ENCODE assay signal across 20 mouse cellular contexts in the genomic region with DNA sequence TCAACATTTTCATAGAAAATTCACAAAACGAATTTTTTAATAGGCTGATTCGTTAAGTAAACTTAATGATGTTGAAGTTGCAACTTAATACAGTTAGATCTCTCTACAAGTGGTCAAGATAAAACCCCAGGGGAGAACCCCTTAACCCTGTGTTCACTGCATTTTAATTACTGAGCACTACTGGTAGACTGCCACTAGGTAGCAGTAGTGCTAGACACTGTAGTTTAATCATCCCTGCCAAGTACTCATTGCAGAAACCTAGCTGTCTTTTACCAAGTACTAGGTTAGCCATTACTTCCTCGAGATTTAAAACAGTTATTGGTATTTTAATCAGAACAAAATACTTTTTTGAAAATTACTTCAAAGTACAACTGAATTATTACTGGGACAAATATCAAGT.
DNase-seq lines count a peak whose midpoint lies in the region; ATAC-seq and TF ChIP-seq lines count a peak whose summit lies in the region.
"Had no signal": no experiment of that assay in that cellular context is flagged by ENCODE, and none has a peak within 500 bp of the region (broad histone marks: within the 10 kb centered on the region; RNA-seq: fewer than 3 reads in every experiment).

No protein-coding gene starts in this region.

- WGBS in kidney, adult 2 months: 36% methylated on average over 3 of the region's 3 CpGs
- 32% methylated on average over 3 of the region's 3 CpGs for WGBS in liver, postnatal 0 days (ENCODE audit: insufficient replicate concordance)

- no peak overlapping the region for H3K27ac ChIP-seq in kidney, adult 2 months (ENCODE audit: insufficient read depth, low read depth, low read length)
- H3K27ac ChIP-seq in liver, postnatal 0 days (ENCODE audit: low read depth): no peak overlapping the region
- H3K27ac ChIP-seq: embryonic facial prominence, embryonic 12.5 days; heart, embryonic 15.5 days; hindbrain, embryonic 10.5 days; limb, embryonic 15.5 days; macrophage; midbrain, embryonic 15.5 days; neural tube, embryonic 13.5 days had no signal

- TF ChIP-seq CTCF in kidney, adult 2 months (conservative IDR thresholded peaks at IDR 0.05; ENCODE audit: insufficient read depth, insufficient read length, low read depth, low read length): no peak
- no peak for TF ChIP-seq CTCF in liver, postnatal 0 days (IDR thresholded peaks at IDR 0.05; ENCODE audit: low read depth)

- H3K9ac ChIP-seq in liver, postnatal 0 days (replicated peaks): no peak overlapping the region
- H3K9ac ChIP-seq: embryonic facial prominence, embryonic 12.5 days; heart, embryonic 15.5 days; limb, embryonic 15.5 days; midbrain, embryonic 15.5 days; neural tube, embryonic 13.5 days had no signal

- no peak overlapping the region for H3K4me2 ChIP-seq in liver, postnatal 0 days (ENCODE audit: low read depth, low read length)
- H3K4me2 ChIP-seq: embryonic facial prominence, embryonic 12.5 days; heart, embryonic 15.5 days; limb, embryonic 15.5 days; midbrain, embryonic 15.5 days; neural tube, embryonic 13.5 days had no signal

- peak; percentile 4 for DNase-seq in kidney, adult 2 months
- no peak for DNase-seq in kidney, postnatal 10 days
- DNase-seq in A20 (ENCODE audit: low read depth, low spot score): peak; percentile 32
- peak; percentile 2 for DNase-seq in NIH3T3 (ENCODE audit: low read depth)
- peak; percentile 1 for DNase-seq in induced T-regulatory cell, adult 2 months (ENCODE audit: low read depth)
- no peak for DNase-seq in left cerebral cortex, adult 18-20 months (ENCODE audit: low spot score in 2 of 2)
- no peak for DNase-seq in liver, postnatal 0 days
- DNase-seq: adrenal gland, postnatal 25 days; cerebellum, adult 9-10 months; kidney, adult 11 months; kidney, postnatal 4 days; layer of hippocampus, postnatal 36 days; lung, adult 18-20 months had no signal

- ATAC-seq in liver, postnatal 0 days: no peak
- ATAC-seq: midbrain, embryonic 15.5 days had no signal

- H3K9me3 ChIP-seq in liver, postnatal 0 days (ENCODE audit: low read length): no peaks in the 10 kb centered on the region
- H3K9me3 ChIP-seq: heart, embryonic 15.5 days; limb, embryonic 15.5 days; midbrain, embryonic 15.5 days; neural tube, embryonic 13.5 days had no signal

- H3K36me3 ChIP-seq in kidney, adult 2 months (ENCODE audit: control insufficient read depth, insufficient read depth, low read length): no peaks in the 10 kb centered on the region
- no peaks in the 10 kb centered on the region for H3K36me3 ChIP-seq in liver, postnatal 0 days (replicated peaks; ENCODE audit: insufficient read depth, low read length)
- H3K36me3 ChIP-seq: embryonic facial prominence, embryonic 12.5 days; heart, embryonic 15.5 days; hindbrain, embryonic 10.5 days; limb, embryonic 15.5 days; midbrain, embryonic 15.5 days; neural tube, embryonic 13.5 days had no signal

- no peak overlapping the region for H3K4me3 ChIP-seq in kidney, adult 2 months (ENCODE audit: insufficient read depth, low read depth, low read length)
- H3K4me3 ChIP-seq in liver, postnatal 0 days (ENCODE audit: low read depth, low read length): no peak overlapping the region
- H3K4me3 ChIP-seq: embryonic facial prominence, embryonic 12.5 days; heart, embryonic 15.5 days; hindbrain, embryonic 10.5 days; limb, embryonic 15.5 days; midbrain, embryonic 15.5 days; neural tube, embryonic 13.5 days had no signal

- no peak for TF ChIP-seq EP300 in liver, postnatal 0 days (IDR thresholded peaks at IDR 0.05; ENCODE audit: low read depth)

- H3K4me1 ChIP-seq in kidney, adult 2 months (ENCODE audit: control insufficient read depth, insufficient read depth, low read length): no peaks in the 10 kb centered on the region
- H3K4me1 ChIP-seq in liver, postnatal 0 days (ENCODE audit: insufficient read depth): no peaks in the 10 kb centered on the region
- H3K4me1 ChIP-seq: embryonic facial prominence, embryonic 12.5 days; heart, embryonic 15.5 days; hindbrain, embryonic 10.5 days; limb, embryonic 15.5 days; midbrain, embryonic 15.5 days; neural tube, embryonic 13.5 days had no signal

- TF ChIP-seq POLR2A in kidney, adult 2 months (IDR thresholded peaks at IDR 0.05; ENCODE audit: low read depth, low read length): no peak

- H3K27me3 ChIP-seq in kidney, adult 2 months (replicated peaks; ENCODE audit: control insufficient read depth, insufficient read depth, low read length): no peaks in the 10 kb centered on the region
- H3K27me3 ChIP-seq in liver, postnatal 0 days (ENCODE audit: insufficient read depth, low read length): no peaks in the 10 kb centered on the region
- H3K27me3 ChIP-seq: embryonic facial prominence, embryonic 12.5 days; heart, embryonic 15.5 days; limb, embryonic 15.5 days; midbrain, embryonic 15.5 days; neural tube, embryonic 13.5 days had no signal

Comparison
In these comparisons a context has a peak if more than half of its experiments do, and no peak if none do; other contexts are left out.
1. DNase-seq: peak in kidney, adult 2 months (single experiment), A20 (single experiment), NIH3T3 (single experiment) and induced T-regulatory cell, adult 2 months (single experiment); none in kidney, postnatal 10 days (single experiment), left cerebral cortex, adult 18-20 months (0 of 2) and liver, postnatal 0 days (single experiment).